Mouse (Mus musculus) C2C12 (cell line): ENCODE data around the gene Myom1.

Source experiments
- CEBPB ChIP-seq: IDR thresholded peaks from one replicate; pipeline ENCODE4 v1.6.1; 2011; ENCODE audit warnings: low read depth, mild to moderate bottlenecking, control low read depth, moderate library complexity
- CTCF ChIP-seq: IDR thresholded peaks from one replicate; pipeline ENCODE4 v1.5.1; 2011; ENCODE audit not compliant: control insufficient read depth, insufficient read depth, insufficient read length
- FOSL1 ChIP-seq: IDR thresholded peaks from one replicate; pipeline ENCODE4 v1.8.0; 2011; ENCODE audit warnings: mild to moderate bottlenecking, low read length; ENCODE audit not compliant: poor library complexity, insufficient read depth, severe bottlenecking
- MAX ChIP-seq: IDR thresholded peaks from one replicate; pipeline ENCODE4 v1.6.1; 2011; ENCODE audit warnings: mild to moderate bottlenecking, control low read depth
- MYOD1 ChIP-seq: IDR thresholded peaks from one replicate; pipeline ENCODE4 v1.6.1; 2011; ENCODE audit warnings: low read depth; ENCODE audit not compliant: control insufficient read depth, insufficient read length
- MYOG ChIP-seq: IDR thresholded peaks from one replicate; pipeline ENCODE4 v1.6.1; 2011; ENCODE audit not compliant: control insufficient read depth, insufficient read length; ENCODE audit errors: extremely low read depth
- USF1 ChIP-seq: IDR thresholded peaks from one replicate; pipeline ENCODE4 v1.6.1; 2011; ENCODE audit warnings: low read depth, mild to moderate bottlenecking, control low read depth, moderate library complexity

DNA sequence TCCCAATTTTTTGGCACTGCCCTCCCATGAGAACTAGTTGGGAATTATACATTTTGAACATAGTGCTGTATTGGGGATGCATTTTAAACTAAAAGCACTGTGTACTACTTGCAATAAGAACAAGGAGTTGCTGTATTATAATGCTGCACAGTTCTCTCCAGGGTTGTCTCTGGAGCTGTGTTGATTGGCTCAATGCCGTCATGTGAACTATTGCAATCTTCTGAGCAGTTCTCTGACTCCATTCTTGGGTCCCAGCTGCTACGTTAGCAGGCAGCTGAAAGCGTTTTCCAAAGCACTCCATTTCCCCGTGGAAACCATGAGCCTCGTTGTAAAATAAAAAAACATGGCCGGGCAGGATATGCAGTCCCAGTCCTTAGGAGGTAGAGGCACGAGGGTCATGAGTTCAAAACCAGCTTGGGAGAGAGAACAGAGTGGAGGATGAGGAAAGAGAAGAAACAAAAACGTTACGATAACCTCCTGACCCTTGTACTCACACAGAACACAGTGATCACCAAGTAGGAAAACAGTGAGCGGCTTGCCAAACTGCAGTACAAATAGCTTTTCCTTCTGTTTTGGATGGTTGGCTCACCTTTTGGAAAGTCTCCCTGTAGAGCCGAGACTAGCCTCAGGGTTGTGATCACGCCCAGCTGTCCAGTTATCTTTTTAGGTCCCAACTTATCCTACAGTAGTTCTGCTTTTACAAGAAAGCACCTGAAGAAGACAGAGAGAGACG lies 60.6 kb downstream of the Myom1 start:
- no peak for TF ChIP-seq MYOD1
- TF ChIP-seq CTCF: no peak
- TF ChIP-seq CEBPB: no peak
- TF ChIP-seq MYOG: no peak
- no peak for TF ChIP-seq USF1
- no peak for TF ChIP-seq MAX
- no peak for TF ChIP-seq FOSL1
